Mouse (Mus musculus): ENCODE measurements at regions not wholly inside any gene's neighbourhood (a gene's known extent, or its start where the extent isn't known, plus 50 kb on each side); places are given as distances from the start of the nearest gene placed in this dataset.
"Not testable (repeated sequence)": the region's sequence is repeated elsewhere in the genome, so short reads cannot be mapped to it uniquely, and the experiment has no call there.

- DNase-seq: no peak
These were observed 96.1 kb upstream of the Hdgfl1 start for GRCm38 (mm10) chr13:26865930-26866555.

- no peak for DNase-seq
These were observed 97.8 kb upstream of the Hdgfl1 start for GRCm38 (mm10) chr13:26867794-26868193.

- DNase-seq: peak; percentile 66
These were observed 140.9 kb upstream of the Prl start for GRCm38 (mm10) chr13:26916477-26916876.

GRCm38 (mm10) chr13:26932695-26933438, 124.5 kb upstream of the Prl start:
- peak; percentile 16 for DNase-seq

- DNase-seq: no peak
These were observed 123.5 kb upstream of the Prl start for GRCm38 (mm10) chr13:26933838-26934237.

DNA sequence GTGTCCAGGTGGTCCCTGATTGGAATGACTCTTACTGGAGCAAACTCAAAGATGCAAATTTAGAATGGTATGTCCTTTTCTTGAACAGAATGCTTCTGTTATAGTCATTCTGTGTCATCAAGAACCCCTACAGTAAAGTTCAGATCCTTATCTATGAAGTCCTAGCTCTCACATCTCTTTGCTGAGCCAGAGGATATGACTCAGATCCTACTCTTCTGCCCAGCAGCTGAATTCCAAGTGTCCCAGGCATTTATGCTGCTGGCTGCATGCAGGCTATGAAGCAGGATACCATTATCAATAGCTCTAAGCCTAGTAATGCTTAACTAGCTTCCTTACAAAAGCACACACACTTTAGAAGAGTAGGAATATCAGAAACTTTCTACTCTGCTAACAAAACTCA, 116.9 kb upstream of the Prl start:
- DNase-seq: peak; percentile 13

DNA sequence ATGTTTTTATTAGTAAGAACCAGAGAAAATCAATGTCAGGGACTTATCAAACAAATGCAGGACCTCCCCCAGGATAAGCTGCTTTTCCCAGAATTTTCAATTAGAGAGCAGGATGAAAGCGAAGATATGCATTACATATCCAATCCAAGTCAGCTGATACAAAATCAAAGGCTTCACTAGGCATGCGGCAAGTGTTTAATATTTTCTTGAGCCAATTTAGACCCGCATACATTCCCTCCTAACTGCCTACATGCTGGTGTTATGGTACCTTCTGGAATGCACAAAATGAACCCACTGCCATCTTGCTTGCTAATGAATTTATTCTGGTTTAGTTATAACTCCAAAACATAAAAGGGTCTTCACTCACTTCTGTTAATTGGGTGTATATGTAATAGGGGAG, 112.9 kb upstream of the Prl start:
- DNase-seq: no peak

- no peak for DNase-seq
These were observed 105.9 kb upstream of the Prl start for GRCm38 (mm10) chr13:26951461-26951860.

DNA sequence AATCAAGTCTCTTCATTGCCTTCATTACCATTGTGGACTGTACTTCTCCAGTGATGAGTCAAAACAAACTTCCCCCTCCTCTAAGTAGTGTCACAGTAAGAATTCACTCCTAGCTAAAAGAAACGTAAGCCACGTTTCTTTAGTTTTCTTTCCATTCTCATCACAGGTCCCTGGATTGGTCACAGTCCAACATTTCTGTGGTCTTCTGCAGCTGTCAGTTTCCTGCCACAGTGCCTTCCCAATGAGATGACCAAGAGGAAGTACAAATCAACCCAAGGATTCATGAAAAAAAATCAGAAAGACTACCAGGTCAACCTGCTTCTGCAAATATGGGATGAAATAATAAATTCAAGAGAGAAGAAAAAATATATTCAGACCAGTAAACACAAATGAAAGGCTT, 103.5 kb upstream of the Prl start:
- no peak for DNase-seq

- no peak for DNase-seq
These were observed 97.8 kb upstream of the Prl start for GRCm38 (mm10) chr13:26959534-26960100.

GRCm38 (mm10) chr13:26960531-26960930, 96.8 kb upstream of the Prl start:
- DNase-seq: not testable (repeated sequence)

DNA sequence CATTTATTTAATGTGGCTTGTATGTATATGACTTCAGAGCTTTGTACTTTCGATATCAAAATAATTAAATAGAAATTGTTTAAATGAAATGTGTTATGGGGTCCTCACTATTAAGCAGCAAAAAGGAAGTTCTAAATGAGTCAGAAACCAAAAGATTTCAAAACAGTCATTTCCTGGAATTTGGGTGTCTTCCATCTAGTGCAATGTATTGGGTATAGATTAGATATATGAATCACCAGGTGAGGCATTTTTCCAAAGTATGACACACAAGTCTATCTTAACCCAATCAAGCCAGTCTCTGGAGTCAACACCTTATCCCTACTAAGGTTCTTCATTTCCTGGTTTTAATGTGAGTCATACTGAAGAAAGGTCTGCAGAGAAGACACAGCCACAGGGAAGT, 81.3 kb upstream of the Prl start:
- DNase-seq: no peak

GRCm38 (mm10) chr13:26980475-26980874, 76.9 kb upstream of the Prl start:
- DNase-seq: peak; percentile 2
